Mouse (Mus musculus) hindbrain, embryonic 14.5 days (tissue): ENCODE data around the gene Mad1l1. TPM values are rescaled to one million over a fixed set of nuclear protein-coding genes. Genes with fewer than 3 reads are reported as not detected.

ENCODE experiments used
- ATAC-seq: fragments of 200-750 bp; cut with Nextera tagmentation; 2 replicates; pipeline ENCODE4 v1.8.0; 2017; ENCODE audit warnings: moderate number of reproducible peaks, mild to moderate bottlenecking, moderate TSS enrichment, moderate library complexity; ENCODE audit not compliant: low FRiP score
- DNase-seq: peaks from one replicate; pipeline ENCODE4 v3.0.0-alpha.2; 2015; ENCODE audit warnings: low spot score
- H3K27ac ChIP-seq: fragments of 300-500 bp; sonication (generic); 2 replicates; pipeline ENCODE4 v1.5.1; 2014; ENCODE audit warnings: mild to moderate bottlenecking, moderate library complexity
- H3K27me3 ChIP-seq: fragments of 300-500 bp; sonication (generic); 2 replicates; pipeline ENCODE4 v1.6.1; 2014; ENCODE audit warnings: mild to moderate bottlenecking, low read length, mixed read lengths; ENCODE audit not compliant: control insufficient read depth, insufficient read depth
- H3K36me3 ChIP-seq: fragments of 300-500 bp; sonication (generic); replicated peaks from 2 replicates; pipeline ENCODE4 v1.6.1; 2014; ENCODE audit not compliant: control insufficient read depth, insufficient read depth
- H3K4me1 ChIP-seq: fragments of 300-500 bp; sonication (generic); replicated peaks from 2 replicates; pipeline ENCODE4 v1.6.1; 2014; ENCODE audit warnings: antibody characterized with exemption, low read length, mixed read lengths; ENCODE audit not compliant: control insufficient read depth, insufficient read depth
- H3K4me2 ChIP-seq: fragments of 300-500 bp; sonication (generic); replicated peaks from 2 replicates; pipeline ENCODE4 v1.6.1; 2014; ENCODE audit warnings: mild to moderate bottlenecking, moderate library complexity
- H3K4me3 ChIP-seq: fragments of 300-500 bp; sonication (generic); replicated peaks from 2 replicates; pipeline ENCODE4 v1.5.1; 2014; ENCODE audit warnings: mild to moderate bottlenecking, low read length
- H3K9ac ChIP-seq: fragments of 300-500 bp; sonication (generic); 2 replicates; pipeline ENCODE4 v1.6.1; 2014
- H3K9me3 ChIP-seq: fragments of 300-500 bp; sonication (generic); 2 replicates; pipeline ENCODE4 v1.6.1; 2016; ENCODE audit warnings: low read length; ENCODE audit not compliant: control insufficient read depth
- WGBS: fragments of 180-500 bp; shearing (Covaris S2); extraction: QIAGEN DNeasy Blood & Tissue Kit; methylation state at CpG from one replicate; pipeline ENCODE4 v1.1.7; 2014; 5-methylcytosine and 5-hydroxymethylcytosine counted together
- polyA plus RNA-seq: library from polyadenylated mRNA; unstranded; fragments of >200 nt; fragmentation: Nextera tagmentation; extraction: Ambion mirVana; gene quantifications from 2 replicates; pipeline ENCODE4 v1.2.1, GENCODE M21; 2014

Mad1l1 gene
- polyA plus RNA-seq, 1 experiment from 2014 or later: 28.3 TPM

DNA sequence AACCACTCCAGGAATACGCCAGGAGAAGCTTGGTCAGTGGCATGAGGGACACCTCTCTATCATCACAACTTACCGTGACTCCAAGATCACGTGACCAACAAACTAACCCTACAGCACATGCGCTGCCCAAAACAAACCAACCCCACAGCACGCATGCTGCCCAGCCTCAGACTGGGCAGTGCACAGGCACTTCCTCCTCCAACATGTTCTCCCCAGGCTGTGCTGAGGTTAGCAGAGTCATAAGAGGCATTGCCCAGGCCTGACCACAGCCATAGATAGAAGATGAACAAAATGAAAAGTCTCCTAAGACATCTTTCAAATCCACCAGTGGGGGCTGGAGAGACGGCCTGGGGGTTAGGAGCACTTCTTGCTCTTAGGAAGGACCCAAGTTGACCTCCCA, 135.6 kb downstream of the Mad1l1 start:
- H3K27ac ChIP-seq: no peak overlapping the region
- H3K4me1 ChIP-seq: no peaks in the 10 kb centered on the region
- H3K4me2 ChIP-seq: no peak overlapping the region
- H3K4me3 ChIP-seq: no peak overlapping the region
- H3K9ac ChIP-seq: no peak overlapping the region
- no peaks in the 10 kb centered on the region for H3K9me3 ChIP-seq
- DNase-seq (no peak), ATAC-seq (no peak)
- no peaks in the 10 kb centered on the region for H3K27me3 ChIP-seq
- WGBS: 96% methylated on average over 6 of the region's 6 CpGs
- no peaks in the 10 kb centered on the region for H3K36me3 ChIP-seq

DNA sequence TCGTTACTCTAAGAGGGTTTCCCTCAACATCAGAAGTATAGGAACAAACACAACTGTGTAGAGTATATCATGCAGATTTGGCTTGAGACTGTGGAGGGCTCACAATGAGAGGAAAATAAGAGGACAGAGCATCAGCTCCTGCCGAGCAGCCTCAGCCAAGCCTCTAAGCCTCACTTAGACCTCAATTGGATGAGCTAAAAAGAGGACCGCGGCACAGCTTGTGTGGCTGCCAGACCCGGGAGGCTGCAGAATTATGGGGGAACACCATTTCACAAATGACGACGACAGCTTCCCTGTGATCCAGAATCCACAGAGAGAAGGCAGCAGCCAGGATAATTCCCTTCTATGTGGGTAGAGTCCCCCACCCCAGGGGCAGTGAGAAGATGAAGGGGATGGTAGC, 138.0 kb downstream of the Mad1l1 start:
- Histone ChIP-seq H3K4me1 (0 out of 2 replicates have a peak, but pooled peaks cover under 1% of the 10 kb centered on the region), H3K27me3 (no peaks in the 10 kb centered on the region), H3K9me3 (no peaks in the 10 kb centered on the region), H3K27ac (no peak overlapping the region), H3K4me2 (no peak overlapping the region), H3K4me3 (no peak overlapping the region), H3K36me3 (no peaks in the 10 kb centered on the region), H3K9ac (no peak overlapping the region)
- 75% methylated on average over 7 of the region's 7 CpGs for WGBS
- DNase-seq (no peak), ATAC-seq (no peak)

DNA sequence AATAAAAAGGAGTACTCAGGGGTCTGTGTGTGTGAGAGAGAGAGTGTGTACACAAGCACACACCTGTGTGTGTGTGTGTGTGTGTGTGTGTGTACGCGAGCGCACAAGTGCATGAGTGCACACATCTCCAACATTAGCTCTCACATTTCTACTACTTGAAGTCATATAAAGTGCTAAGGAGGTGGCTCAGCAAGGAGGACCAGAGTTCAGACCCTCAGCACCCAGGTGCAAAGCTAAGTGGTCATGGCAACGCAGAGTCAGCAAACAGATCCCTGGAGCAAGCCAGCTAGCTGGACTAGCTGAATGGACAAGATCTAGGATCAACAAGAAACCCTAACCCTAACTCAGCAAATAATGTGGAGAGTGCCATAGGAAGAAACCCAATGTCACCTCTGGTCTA, 139.0 kb downstream of the Mad1l1 start:
- WGBS: 95% methylated on average over 4 of the region's 4 CpGs
- H3K9ac ChIP-seq: no peak overlapping the region
- H3K4me3 ChIP-seq: no peak overlapping the region
- no peak overlapping the region for H3K4me2 ChIP-seq
- no peak for ATAC-seq
- H3K4me1 ChIP-seq: 0 out of 2 replicates have a peak, but pooled peaks cover 6% of the 10 kb centered on the region
- H3K9me3 ChIP-seq: no peaks in the 10 kb centered on the region
- DNase-seq: no peak
- no peaks in the 10 kb centered on the region for H3K27me3 ChIP-seq
- no peak overlapping the region for H3K27ac ChIP-seq
- no peaks in the 10 kb centered on the region for H3K36me3 ChIP-seq

DNA sequence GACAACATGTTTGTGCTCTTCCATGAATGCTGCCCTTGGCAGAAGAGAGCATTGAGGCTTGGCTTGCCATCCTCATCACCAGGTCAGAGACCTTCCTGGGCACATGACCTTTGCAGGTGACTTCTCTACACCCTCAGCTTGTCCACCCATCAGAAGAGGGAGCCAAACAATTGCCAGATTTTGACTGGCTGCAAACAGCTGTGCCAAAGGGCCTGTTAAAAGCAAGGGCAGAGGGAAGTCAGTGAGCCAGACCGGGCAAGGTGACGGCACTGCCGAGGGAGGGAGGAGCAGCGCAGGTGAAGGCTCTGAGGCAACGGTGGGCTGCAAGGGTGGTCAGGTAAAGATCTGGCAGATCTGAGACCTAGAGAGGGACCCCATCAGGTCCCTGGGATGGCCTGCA, 141.3 kb downstream of the Mad1l1 start:
- Histone ChIP-seq H3K27me3 (no peaks in the 10 kb centered on the region), H3K9ac (no peak overlapping the region), H3K36me3 (no peaks in the 10 kb centered on the region), H3K4me3 (no peak overlapping the region), H3K4me1 (peaks cover 23% of the 10 kb centered on the region), H3K9me3 (no peaks in the 10 kb centered on the region), H3K27ac (no peak overlapping the region), H3K4me2 (no peak overlapping the region)
- WGBS: 97% methylated on average over 5 of the region's 5 CpGs
- no peak for DNase-seq
- ATAC-seq: no peak

DNA sequence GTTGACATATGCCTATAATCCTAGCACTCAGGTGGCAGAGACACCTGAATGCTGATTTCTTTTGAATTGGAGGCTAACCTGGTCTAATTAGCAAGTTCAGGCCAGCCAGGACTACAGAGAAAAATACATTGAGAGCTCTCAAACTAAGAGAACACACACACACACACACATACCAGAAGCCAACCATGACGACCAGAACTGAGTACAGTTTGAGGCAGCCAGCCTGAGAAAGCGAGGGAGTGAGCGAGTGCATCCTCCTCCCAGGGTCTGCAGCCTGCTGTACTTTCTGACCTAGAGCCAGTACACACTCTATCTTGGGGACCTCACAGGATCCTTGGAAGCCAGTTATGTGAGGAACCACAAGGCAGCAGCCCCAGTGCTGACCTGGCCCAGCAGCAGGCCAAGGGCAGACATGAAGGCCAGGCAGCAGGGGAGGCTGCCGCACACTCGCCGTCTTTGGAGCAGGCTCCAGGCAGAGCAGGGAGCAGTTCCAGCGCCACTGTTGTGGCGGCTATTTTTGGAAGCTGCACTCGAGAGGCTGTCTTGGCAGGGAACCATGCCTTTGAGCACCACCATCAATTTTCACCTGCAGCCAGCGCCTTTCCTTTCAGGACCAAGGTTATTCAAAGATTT, 143.2 kb downstream of the Mad1l1 start:
- ATAC-seq: no peak
- no peaks in the 10 kb centered on the region for H3K9me3 ChIP-seq
- DNase-seq: peak; percentile 66
- H3K9ac ChIP-seq: no peak overlapping the region
- peaks cover 37% of the 10 kb centered on the region for H3K4me1 ChIP-seq
- H3K4me2 ChIP-seq: no peak overlapping the region
- no peaks in the 10 kb centered on the region for H3K36me3 ChIP-seq
- H3K27ac ChIP-seq: peak overlapping the region; percentile 44; the same call in 1 of the 2 replicates
- no peak overlapping the region for H3K4me3 ChIP-seq
- 47% methylated on average over 10 of the region's 10 CpGs for WGBS
- H3K27me3 ChIP-seq: no peaks in the 10 kb centered on the region

DNA sequence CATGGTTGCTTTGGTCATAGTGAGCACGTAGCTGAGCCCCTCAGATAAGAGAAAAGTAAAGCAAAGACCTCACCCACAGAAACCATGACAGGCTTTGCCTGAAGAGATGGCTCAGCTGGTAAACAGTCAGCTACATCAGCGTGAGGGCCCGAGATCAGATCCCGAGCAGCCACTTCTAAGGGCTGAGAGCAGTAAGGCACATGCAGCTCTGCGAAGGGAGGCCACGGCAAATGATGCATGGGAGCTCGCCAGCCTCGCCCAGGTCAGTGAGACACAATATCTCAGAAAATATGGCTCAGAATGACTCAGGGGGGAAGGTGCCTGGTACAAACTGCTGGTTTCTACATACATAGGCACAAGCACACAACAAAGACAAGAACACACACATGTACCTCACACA, 143.8 kb downstream of the Mad1l1 start:
- ATAC-seq: no peak

DNA sequence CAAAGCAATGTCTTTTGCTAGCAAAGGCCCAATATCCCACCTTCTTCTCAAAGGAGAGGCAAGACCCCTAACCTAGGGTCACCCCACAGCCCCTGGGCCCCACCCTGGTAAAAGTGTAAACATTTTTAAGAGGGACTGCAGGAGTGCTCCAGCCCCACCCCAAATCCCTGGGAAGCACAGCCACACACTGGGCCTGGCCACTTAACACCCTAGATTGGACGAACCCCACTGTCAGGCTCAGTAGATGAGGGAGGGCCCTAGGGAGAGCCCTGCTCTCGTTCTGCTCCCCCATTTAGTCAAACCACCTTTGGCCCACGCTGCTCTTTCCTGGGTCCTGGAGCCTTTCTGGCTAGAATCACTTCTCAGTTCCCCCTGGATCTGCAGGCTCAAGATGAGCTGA, 145.0 kb downstream of the Mad1l1 start:
- H3K4me1 ChIP-seq: peaks cover 37% of the 10 kb centered on the region
- H3K27me3 ChIP-seq: no peaks in the 10 kb centered on the region
- H3K9ac ChIP-seq: no peak overlapping the region
- DNase-seq (no peak), ATAC-seq (no peak)
- no peaks in the 10 kb centered on the region for H3K36me3 ChIP-seq
- no peak overlapping the region for H3K27ac ChIP-seq
- H3K4me3 ChIP-seq: no peak overlapping the region
- H3K9me3 ChIP-seq: no peaks in the 10 kb centered on the region
- H3K4me2 ChIP-seq: no peak overlapping the region
- 50% methylated on average over 3 of the region's 3 CpGs for WGBS

More for the DNA sequence above, 143.8 kb downstream of the Mad1l1 start:
- no peak overlapping the region for H3K9ac ChIP-seq
- H3K27ac ChIP-seq: peak overlapping the region; percentile 51; the same call in 1 of the 2 replicates
- no peaks in the 10 kb centered on the region for H3K27me3 ChIP-seq
- no peak for DNase-seq
- no peaks in the 10 kb centered on the region for H3K36me3 ChIP-seq
- no peak overlapping the region for H3K4me3 ChIP-seq
- no peaks in the 10 kb centered on the region for H3K9me3 ChIP-seq
- WGBS: 80% methylated on average over 8 of the region's 8 CpGs
- H3K4me1 ChIP-seq: peaks cover 37% of the 10 kb centered on the region
- no peak overlapping the region for H3K4me2 ChIP-seq

DNA sequence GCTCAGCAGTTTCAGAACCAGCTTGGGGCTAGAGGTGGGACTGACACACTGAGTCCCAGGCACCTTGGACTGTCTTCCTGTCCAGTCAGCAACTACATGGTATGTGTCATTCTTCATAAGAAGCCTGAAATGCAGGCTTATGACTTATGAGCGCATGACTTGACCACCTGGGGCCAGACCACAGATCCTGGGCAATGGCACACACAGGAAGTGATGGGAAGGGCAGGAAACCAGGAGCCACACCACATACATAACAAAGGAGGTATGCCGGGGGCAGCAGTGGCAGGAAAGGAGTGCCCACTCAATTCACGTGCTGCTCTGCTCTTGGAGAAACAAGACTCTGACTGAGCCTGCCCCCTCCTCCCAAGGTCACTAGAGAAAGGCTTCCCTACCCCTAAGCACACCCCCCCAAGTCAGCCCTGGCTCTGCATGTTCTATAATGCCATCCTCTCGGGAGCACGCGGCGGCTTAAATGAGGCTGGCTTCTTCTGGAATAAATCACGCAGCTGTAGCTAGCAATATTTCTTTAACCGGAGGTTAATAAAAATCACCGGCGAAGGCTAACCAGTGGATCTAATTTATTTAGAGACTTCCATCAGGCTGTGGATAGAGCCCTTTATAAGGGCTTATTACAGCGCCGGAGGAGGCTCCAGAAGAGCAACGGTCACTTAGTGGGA, 146.4 kb downstream of the Mad1l1 start:
- H3K4me2 ChIP-seq: no peak overlapping the region
- ATAC-seq: no peak
- peak; percentile 28 for DNase-seq
- H3K4me3 ChIP-seq: no peak overlapping the region
- H3K9me3 ChIP-seq: no peaks in the 10 kb centered on the region
- H3K9ac ChIP-seq: no peak overlapping the region
- no peaks in the 10 kb centered on the region for H3K27me3 ChIP-seq
- peaks cover 37% of the 10 kb centered on the region for H3K4me1 ChIP-seq
- H3K27ac ChIP-seq: peak overlapping the region; percentile 52
- WGBS: 50% methylated on average over 14 of the region's 14 CpGs
- no peaks in the 10 kb centered on the region for H3K36me3 ChIP-seq

DNA sequence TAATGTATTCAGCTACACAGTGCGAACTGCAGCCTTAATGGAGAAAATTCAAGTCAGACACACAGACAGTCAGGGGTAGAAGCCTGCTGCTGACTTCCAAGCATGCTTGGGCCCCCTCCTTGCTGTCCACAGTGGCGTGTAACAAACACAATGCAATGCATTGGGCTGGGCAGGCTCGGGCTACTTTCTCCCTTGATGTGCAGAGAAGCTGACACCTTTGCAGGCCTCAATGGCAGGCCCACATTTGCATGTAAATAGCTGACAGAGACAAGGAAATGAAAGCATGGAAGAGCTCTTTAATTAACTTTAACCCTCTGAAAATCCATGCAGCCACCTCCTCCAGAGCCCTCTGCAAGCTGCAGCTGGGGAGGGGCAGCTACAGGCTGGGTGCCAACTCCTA, 147.3 kb downstream of the Mad1l1 start:
- Histone ChIP-seq H3K27ac (peak overlapping the region; percentile 52; the same call in 1 of the 2 replicates), H3K36me3 (no peaks in the 10 kb centered on the region), H3K9ac (no peak overlapping the region), H3K9me3 (no peaks in the 10 kb centered on the region), H3K4me2 (no peak overlapping the region), H3K4me1 (peaks cover 37% of the 10 kb centered on the region), H3K27me3 (no peaks in the 10 kb centered on the region), H3K4me3 (no peak overlapping the region)
- DNase-seq (no peak), ATAC-seq (no peak)
- 13% methylated on average over 3 of the region's 3 CpGs for WGBS
